Mouse (Mus musculus): ENCODE data around the gene Col16a1. TPM values are rescaled to one million over a fixed set of nuclear protein-coding genes. Genes with fewer than 3 reads are reported as not detected.
A peak's percentile ranks its signal among the peaks of the same experiment; 100 is the strongest.

Col16a1 gene
- polyA plus RNA-seq, 1 experiment from 2014 or later: 9.9 TPM

- no peaks in the 10 kb centered on the region for H3K27me3 ChIP-seq (ENCODE audit: control insufficient read depth, insufficient read depth, low read length)
- no peak overlapping the region for H3K27ac ChIP-seq (ENCODE audit: low read depth, low read length)
- H3K4me1 ChIP-seq (replicated peaks; ENCODE audit: control insufficient read depth, insufficient read depth, low read length): peaks cover 11% of the 10 kb centered on the region
- 91% methylated on average over 3 of the region's 3 CpGs for WGBS
- DNase-seq (ENCODE audit: low spot score) (no peak), ATAC-seq (ENCODE audit: low FRiP score) (no peak)
- H3K4me2 ChIP-seq (replicated peaks; ENCODE audit: low read depth, low read length): no peak overlapping the region
- no peaks in the 10 kb centered on the region for H3K9me3 ChIP-seq (ENCODE audit: control insufficient read depth, low read length)
- H3K9ac ChIP-seq (ENCODE audit: low read depth, low read length): no peak overlapping the region
- H3K36me3 ChIP-seq (ENCODE audit: control insufficient read depth, insufficient read depth, low read length): no peaks in the 10 kb centered on the region
- H3K4me3 ChIP-seq (ENCODE audit: low read depth, low read length): no peak overlapping the region
Observed at GRCm38 (mm10) chr4:130052283-130052682, 4.6 kb downstream of the Col16a1 start.

GRCm38 (mm10) chr4:130053111-130053510, 5.5 kb downstream of the Col16a1 start:
- no peak for DNase-seq (ENCODE audit: low spot score)
- H3K9ac ChIP-seq (ENCODE audit: low read depth, low read length): no peak overlapping the region
- H3K36me3 ChIP-seq (ENCODE audit: control insufficient read depth, insufficient read depth, low read length): no peaks in the 10 kb centered on the region
- no peak for ATAC-seq (ENCODE audit: low FRiP score)
- H3K4me3 ChIP-seq (ENCODE audit: low read depth, low read length): no peak overlapping the region
- no peaks in the 10 kb centered on the region for H3K9me3 ChIP-seq (ENCODE audit: control insufficient read depth, low read length)
- H3K4me1 ChIP-seq (replicated peaks; ENCODE audit: control insufficient read depth, insufficient read depth, low read length): peaks cover 4% of the 10 kb centered on the region; the same call in 1 of the 2 replicates
- H3K4me2 ChIP-seq (replicated peaks; ENCODE audit: low read depth, low read length): no peak overlapping the region
- no peak overlapping the region for H3K27ac ChIP-seq (ENCODE audit: low read depth, low read length)
- 90% methylated on average over 9 of the region's 9 CpGs for WGBS
- H3K27me3 ChIP-seq (ENCODE audit: control insufficient read depth, insufficient read depth, low read length): no peaks in the 10 kb centered on the region

- WGBS: 57% methylated on average over 1 of the region's 1 CpGs
Observed at GRCm38 (mm10) chr4:130054727-130055126, 7.1 kb downstream of the Col16a1 start.

GRCm38 (mm10) chr4:130055160-130056010, 7.7 kb downstream of the Col16a1 start:
- WGBS: 81% methylated on average over 14 of the region's 14 CpGs
- no peaks in the 10 kb centered on the region for H3K36me3 ChIP-seq (ENCODE audit: control insufficient read depth, insufficient read depth, low read length)
- H3K4me1 ChIP-seq (replicated peaks; ENCODE audit: control insufficient read depth, insufficient read depth, low read length): 0 out of 2 replicates have a peak, but pooled peaks cover 3% of the 10 kb centered on the region
- no peaks in the 10 kb centered on the region for H3K9me3 ChIP-seq (ENCODE audit: control insufficient read depth, low read length)
- no peak for ATAC-seq (ENCODE audit: low FRiP score)
- no peak overlapping the region for H3K4me3 ChIP-seq (ENCODE audit: low read depth, low read length)
- no peak overlapping the region for H3K27ac ChIP-seq (ENCODE audit: low read depth, low read length)
- H3K9ac ChIP-seq (ENCODE audit: low read depth, low read length): no peak overlapping the region
- no peaks in the 10 kb centered on the region for H3K27me3 ChIP-seq (ENCODE audit: control insufficient read depth, insufficient read depth, low read length)
- no peak for DNase-seq (ENCODE audit: low spot score)
- no peak overlapping the region for H3K4me2 ChIP-seq (replicated peaks; ENCODE audit: low read depth, low read length)

More at GRCm38 (mm10) chr4:130054727-130055126, 7.1 kb downstream of the Col16a1 start:
- Histone ChIP-seq H3K4me2 (replicated peaks; ENCODE audit: low read depth, low read length) (no peak overlapping the region), H3K9me3 (ENCODE audit: control insufficient read depth, low read length) (no peaks in the 10 kb centered on the region), H3K9ac (ENCODE audit: low read depth, low read length) (no peak overlapping the region), H3K4me1 (replicated peaks; ENCODE audit: control insufficient read depth, insufficient read depth, low read length) (0 out of 2 replicates have a peak, but pooled peaks cover 3% of the 10 kb centered on the region), H3K36me3 (ENCODE audit: control insufficient read depth, insufficient read depth, low read length) (no peaks in the 10 kb centered on the region), H3K27me3 (ENCODE audit: control insufficient read depth, insufficient read depth, low read length) (no peaks in the 10 kb centered on the region), H3K4me3 (ENCODE audit: low read depth, low read length) (no peak overlapping the region), H3K27ac (ENCODE audit: low read depth, low read length) (no peak overlapping the region)
- ATAC-seq (ENCODE audit: low FRiP score): no peak
- DNase-seq (ENCODE audit: low spot score): no peak

GRCm38 (mm10) chr4:130056011-130056322, 8.3 kb downstream of the Col16a1 start:
- Histone ChIP-seq H3K9ac (ENCODE audit: low read depth, low read length) (no peak overlapping the region), H3K27me3 (ENCODE audit: control insufficient read depth, insufficient read depth, low read length) (no peaks in the 10 kb centered on the region), H3K36me3 (ENCODE audit: control insufficient read depth, insufficient read depth, low read length) (no peaks in the 10 kb centered on the region), H3K4me1 (replicated peaks; ENCODE audit: control insufficient read depth, insufficient read depth, low read length) (0 out of 2 replicates have a peak, but pooled peaks cover 3% of the 10 kb centered on the region), H3K27ac (ENCODE audit: low read depth, low read length) (no peak overlapping the region), H3K4me2 (replicated peaks; ENCODE audit: low read depth, low read length) (no peak overlapping the region), H3K4me3 (ENCODE audit: low read depth, low read length) (no peak overlapping the region), H3K9me3 (ENCODE audit: control insufficient read depth, low read length) (no peaks in the 10 kb centered on the region)
- 65% methylated on average over 3 of the region's 3 CpGs for WGBS
- DNase-seq (ENCODE audit: low spot score) (no peak), ATAC-seq (ENCODE audit: low FRiP score) (no peak)

GRCm38 (mm10) chr4:130056471-130056870, 8.8 kb downstream of the Col16a1 start:
- Histone ChIP-seq H3K4me3 (ENCODE audit: low read depth, low read length) (no peak overlapping the region), H3K4me1 (replicated peaks; ENCODE audit: control insufficient read depth, insufficient read depth, low read length) (0 out of 2 replicates have a peak, but pooled peaks cover 3% of the 10 kb centered on the region), H3K36me3 (ENCODE audit: control insufficient read depth, insufficient read depth, low read length) (no peaks in the 10 kb centered on the region), H3K9ac (ENCODE audit: low read depth, low read length) (no peak overlapping the region), H3K27ac (ENCODE audit: low read depth, low read length) (no peak overlapping the region), H3K9me3 (ENCODE audit: control insufficient read depth, low read length) (no peaks in the 10 kb centered on the region), H3K4me2 (replicated peaks; ENCODE audit: low read depth, low read length) (no peak overlapping the region), H3K27me3 (ENCODE audit: control insufficient read depth, insufficient read depth, low read length) (no peaks in the 10 kb centered on the region)
- WGBS: 51% methylated on average over 3 of the region's 3 CpGs
- DNase-seq (ENCODE audit: low spot score) (no peak), ATAC-seq (ENCODE audit: low FRiP score) (no peak)

- Histone ChIP-seq H3K27me3 (ENCODE audit: control insufficient read depth, insufficient read depth, low read length) (no peaks in the 10 kb centered on the region), H3K4me2 (replicated peaks; ENCODE audit: low read depth, low read length) (no peak overlapping the region), H3K4me1 (replicated peaks; ENCODE audit: control insufficient read depth, insufficient read depth, low read length) (0 out of 2 replicates have a peak, but pooled peaks cover 3% of the 10 kb centered on the region), H3K9me3 (ENCODE audit: control insufficient read depth, low read length) (no peaks in the 10 kb centered on the region), H3K36me3 (ENCODE audit: control insufficient read depth, insufficient read depth, low read length) (no peaks in the 10 kb centered on the region), H3K9ac (ENCODE audit: low read depth, low read length) (no peak overlapping the region), H3K27ac (ENCODE audit: low read depth, low read length) (no peak overlapping the region), H3K4me3 (ENCODE audit: low read depth, low read length) (no peak overlapping the region)
- ATAC-seq (ENCODE audit: low FRiP score): no peak
- DNase-seq (ENCODE audit: low spot score): no peak
Observed at GRCm38 (mm10) chr4:130060937-130061336, 13.3 kb downstream of the Col16a1 start.

GRCm38 (mm10) chr4:130063191-130063590, 15.6 kb downstream of the Col16a1 start:
- Histone ChIP-seq H3K27me3 (ENCODE audit: control insufficient read depth, insufficient read depth, low read length) (no peaks in the 10 kb centered on the region), H3K4me2 (replicated peaks; ENCODE audit: low read depth, low read length) (no peak overlapping the region), H3K9ac (ENCODE audit: low read depth, low read length) (no peak overlapping the region), H3K27ac (ENCODE audit: low read depth, low read length) (no peak overlapping the region), H3K4me1 (replicated peaks; ENCODE audit: control insufficient read depth, insufficient read depth, low read length) (no peaks in the 10 kb centered on the region), H3K36me3 (ENCODE audit: control insufficient read depth, insufficient read depth, low read length) (no peaks in the 10 kb centered on the region), H3K4me3 (ENCODE audit: low read depth, low read length) (no peak overlapping the region), H3K9me3 (ENCODE audit: control insufficient read depth, low read length) (no peaks in the 10 kb centered on the region)
- DNase-seq (ENCODE audit: low spot score) (no peak), ATAC-seq (ENCODE audit: low FRiP score) (no peak)
- WGBS: 63% methylated on average over 7 of the region's 7 CpGs

- DNase-seq (ENCODE audit: low spot score) (peak; percentile 50), ATAC-seq (ENCODE audit: low FRiP score) (no peak)
- 15% methylated on average over 8 of the region's 8 CpGs for WGBS
Observed at GRCm38 (mm10) chr4:130066816-130067215, 19.2 kb downstream of the Col16a1 start.

More at GRCm38 (mm10) chr4:130066816-130067215, 19.2 kb downstream of the Col16a1 start:
- H3K4me1 ChIP-seq (replicated peaks; ENCODE audit: control insufficient read depth, insufficient read depth, low read length): no peaks in the 10 kb centered on the region
- H3K9me3 ChIP-seq (ENCODE audit: control insufficient read depth, low read length): no peaks in the 10 kb centered on the region
- H3K27me3 ChIP-seq (ENCODE audit: control insufficient read depth, insufficient read depth, low read length): no peaks in the 10 kb centered on the region
- H3K9ac ChIP-seq (ENCODE audit: low read depth, low read length): no peak overlapping the region
- H3K27ac ChIP-seq (ENCODE audit: low read depth, low read length): no peak overlapping the region
- no peaks in the 10 kb centered on the region for H3K36me3 ChIP-seq (ENCODE audit: control insufficient read depth, insufficient read depth, low read length)
- no peak overlapping the region for H3K4me3 ChIP-seq (ENCODE audit: low read depth, low read length)
- H3K4me2 ChIP-seq (replicated peaks; ENCODE audit: low read depth, low read length): no peak overlapping the region
